Mouse (Mus musculus) left cerebral cortex, postnatal 36 days (tissue): ENCODE measurements around the gene Paxx. TPM values are rescaled to one million over a fixed set of nuclear protein-coding genes. Genes with fewer than 3 reads are reported as not detected.

Experiments used
- DNase-seq, 2 experiments: peaks; one replicate each; pipeline ENCODE4 v3.0.0; 2021 to 2022; ENCODE audit warnings: low spot score in 2 of 2, mixed read lengths in 1 of 2
- intact Hi-C: fragments of 180-260 bp; cut with DNase I; formaldehyde crosslinking; loops from one replicate; pipeline ENCODE4 v1.15.1; 2025
- total RNA-seq, 2 experiments: library from RNA; stranded (reverse); gene quantifications; 2 replicates each; pipeline ENCODE4 v1.2.3; 2021

The Paxx gene
- total RNA-seq, result 10 to 100 TPM; 72.8 to 75.8 TPM

- intact Hi-C loops, result loop anchor here (2.0 kb wide), 2 partner anchors 30 to 40 kb away; partner anchors contain the start of genes C8g and Fbxw5
- peak; percentile 95 to 96 for DNase-seq
These were observed at the start of gene Paxx for GRCm38 (mm10) chr2:25460551-25461309. Paxx (minus strand) TSS chr2:25461094.

DNA sequence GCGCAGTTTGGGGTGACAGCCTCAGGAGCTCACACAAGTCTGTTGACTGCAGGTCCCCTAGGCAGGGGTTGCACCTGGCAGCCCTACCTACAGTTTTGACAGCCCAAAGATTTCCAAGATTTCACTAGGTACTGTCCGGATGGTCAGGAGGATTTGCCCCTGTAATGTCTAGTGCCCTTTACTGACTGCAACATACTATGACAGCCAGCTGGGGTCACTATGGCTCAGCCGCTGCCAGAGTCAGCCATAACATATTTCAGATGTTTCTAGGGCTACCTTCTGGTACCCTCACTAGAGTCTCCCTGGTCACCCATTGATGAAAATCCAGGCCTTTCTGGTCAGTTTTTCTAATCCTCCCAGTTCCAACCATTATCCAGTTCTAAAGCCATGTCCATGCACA is 49.0 kb upstream of the Paxx start:
- intact Hi-C loops, result no loop called here
- no peak for DNase-seq

DNA sequence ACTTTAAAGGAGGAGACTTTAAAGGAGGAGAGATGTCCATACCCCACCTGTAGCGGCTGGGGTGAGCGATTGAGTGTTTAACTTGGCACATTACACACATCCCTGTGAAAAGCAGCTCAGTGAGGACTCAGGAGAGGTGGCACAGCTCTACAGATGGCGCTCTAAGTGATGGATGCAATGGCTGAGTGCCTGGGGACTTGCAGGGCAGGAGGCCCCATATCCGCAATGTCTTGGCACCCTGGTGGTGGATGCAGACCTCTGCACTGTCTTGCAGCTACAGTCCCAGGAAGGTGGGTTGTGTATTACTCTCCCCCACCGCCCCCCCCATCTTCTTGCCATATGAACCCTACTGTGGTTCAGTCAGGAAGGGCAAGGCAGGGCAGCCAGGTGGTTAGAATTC is 46.1 kb upstream of the Paxx start:
- intact Hi-C loops, result no loop called here
- DNase-seq, result no peak

- intact Hi-C loops, result no loop called here
- no peak for DNase-seq
These were observed 45.0 kb upstream of the Paxx start for GRCm38 (mm10) chr2:25505860-25506259.

DNA sequence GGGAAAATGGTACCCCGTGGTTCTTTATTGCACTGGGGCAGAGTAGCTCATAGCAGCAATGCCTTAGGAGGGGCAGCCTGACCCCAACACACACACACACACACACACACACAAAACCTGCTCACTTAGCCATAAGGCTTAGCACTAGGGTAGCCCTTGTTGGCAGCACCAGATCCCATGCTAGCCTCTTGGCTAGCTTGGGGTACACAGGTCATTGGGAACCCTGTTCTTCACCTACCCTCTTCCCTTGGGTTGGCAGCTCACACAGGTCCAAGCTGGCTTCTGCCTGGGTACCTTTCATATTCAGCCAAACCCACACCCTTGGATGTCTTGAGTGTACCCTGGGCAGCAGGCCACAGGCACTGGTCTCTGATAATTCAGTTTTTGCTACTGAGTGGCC is 44.1 kb upstream of the Paxx start:
- DNase-seq, result no peak
- intact Hi-C loops, result no loop called here

DNA sequence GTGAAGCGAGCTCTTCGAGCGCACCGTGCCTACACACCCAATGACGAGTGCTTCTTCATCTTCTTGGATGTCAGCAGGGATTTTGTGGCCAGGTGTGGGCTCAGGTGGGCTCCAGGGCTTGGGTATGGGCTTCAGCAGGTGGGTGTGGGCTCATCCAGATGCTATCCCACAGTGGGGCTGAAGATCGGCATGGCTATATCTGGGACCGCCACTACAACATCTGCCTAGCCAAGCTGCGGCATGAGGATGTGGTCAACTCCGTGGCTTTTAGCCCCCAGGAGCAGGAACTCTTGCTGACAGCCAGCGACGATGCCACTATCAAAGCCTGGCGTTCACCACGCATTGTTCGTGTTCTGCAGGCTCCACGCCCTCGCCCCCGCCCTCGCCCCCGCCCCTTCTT is 43.6 kb upstream of the Paxx start:
- intact Hi-C loops, result no loop called here

GRCm38 (mm10) chr2:25502726-25503125 is 41.8 kb upstream of the Paxx start:
- intact Hi-C loops, result no loop called here
- no peak for DNase-seq

More for the DNA sequence above, 43.6 kb upstream of the Paxx start:
- DNase-seq, result no peak

- intact Hi-C loops, result loop anchor here (2.0 kb wide), 1 partner anchor 41 kb away; the partner anchor contains the start of gene Paxx
- DNase-seq, result no peak
These were observed 40.9 kb upstream of the Paxx start, which contains the start of gene C8g for GRCm38 (mm10) chr2:25501593-25502486. C8g (minus strand) TSS chr2:25501719.

DNA sequence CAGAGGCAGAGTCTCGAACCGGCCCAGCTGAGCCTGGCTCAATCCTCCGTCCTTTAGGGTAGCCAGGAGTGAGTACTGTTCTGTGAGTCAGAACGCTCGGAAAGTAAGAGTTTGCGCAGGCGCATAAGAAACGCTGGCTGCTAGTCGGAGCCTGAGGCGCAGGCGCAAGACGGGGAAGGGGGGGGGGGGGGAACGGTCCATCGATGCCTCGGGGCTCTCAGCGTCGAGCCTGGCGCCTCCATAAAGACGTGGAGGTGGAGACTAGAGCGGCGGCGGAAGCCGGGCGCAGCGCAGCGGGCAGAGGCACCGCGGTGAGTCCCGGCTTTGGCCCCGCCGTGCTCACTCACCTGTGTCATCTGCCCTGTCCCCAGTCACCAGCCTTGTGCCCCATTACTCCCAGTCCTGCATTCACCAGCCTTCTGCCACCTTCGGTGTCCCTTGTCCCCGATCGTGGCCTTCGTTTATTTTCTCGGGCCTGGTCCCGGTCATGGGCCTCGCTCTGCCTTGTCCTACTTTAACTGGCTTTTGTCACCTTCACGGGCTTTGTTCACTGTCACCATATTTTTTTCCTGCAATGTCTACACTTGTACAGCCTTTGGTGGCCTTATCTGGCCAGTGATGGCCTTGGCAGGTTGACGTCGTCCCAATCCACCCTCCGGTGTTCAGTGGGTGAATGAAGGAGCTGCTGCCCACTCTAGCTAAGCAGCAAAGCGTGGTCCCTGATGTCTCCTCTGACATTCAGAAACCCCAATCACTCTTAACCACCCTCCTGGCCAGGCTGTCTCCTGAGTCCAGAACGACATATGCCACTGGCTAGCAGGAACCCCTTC is 39.9 kb upstream of the Paxx start, which contains the start of gene Fbxw5:
Gene Fbxw5 (plus strand): TSS at position 175 of the 830 bp plus-strand sequence.
- DNase-seq, result peak; percentile 78 to 83
- intact Hi-C loops, result loop anchor here (2.0 kb wide), 1 partner anchor 40 kb away; the partner anchor contains the start of gene Paxx

- intact Hi-C loops, result loop anchor here (2.0 kb wide), 1 partner anchor 39 kb away; the partner anchor contains the start of gene Paxx
- no peak for DNase-seq
These were observed 39.2 kb upstream of the Paxx start for GRCm38 (mm10) chr2:25500071-25500575.

- DNase-seq, result no peak
- intact Hi-C loops, result loop anchor here (10.0 kb wide), 1 partner anchor 74 kb away; the partner anchor contains the start of genes Abca2 and Fut7
These were observed 38.0 kb upstream of the Paxx start for GRCm38 (mm10) chr2:25498622-25499478.

GRCm38 (mm10) chr2:25497846-25498575 is 37.1 kb upstream of the Paxx start:
- no peak for DNase-seq
- intact Hi-C loops, result loop anchor here (10.0 kb wide), 1 partner anchor 73 kb away; the partner anchor contains the start of genes Abca2 and Fut7

DNA sequence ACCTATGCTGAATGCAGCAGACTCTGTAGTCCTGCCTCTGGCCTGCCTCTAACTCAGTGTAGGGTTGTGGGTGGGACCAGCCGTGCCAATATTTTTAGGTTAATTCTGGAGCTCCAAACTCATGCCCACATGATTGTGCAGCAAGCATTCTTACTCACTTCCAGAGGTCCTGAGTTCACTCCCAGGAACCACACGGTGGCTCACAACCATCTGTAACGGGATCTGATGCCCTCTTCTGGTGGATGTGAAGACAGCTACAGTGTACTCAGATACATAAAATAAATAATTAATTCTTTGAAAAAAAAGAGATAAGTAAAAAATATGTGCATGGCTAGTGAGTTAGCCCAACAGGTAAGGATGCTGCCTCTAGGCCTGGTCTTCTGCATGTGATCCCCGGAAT is 35.6 kb upstream of the Paxx start:
- DNase-seq, result no peak
- intact Hi-C loops, result loop anchor here (10.0 kb wide), 1 partner anchor 72 kb away; the partner anchor contains the start of genes Abca2 and Fut7

DNA sequence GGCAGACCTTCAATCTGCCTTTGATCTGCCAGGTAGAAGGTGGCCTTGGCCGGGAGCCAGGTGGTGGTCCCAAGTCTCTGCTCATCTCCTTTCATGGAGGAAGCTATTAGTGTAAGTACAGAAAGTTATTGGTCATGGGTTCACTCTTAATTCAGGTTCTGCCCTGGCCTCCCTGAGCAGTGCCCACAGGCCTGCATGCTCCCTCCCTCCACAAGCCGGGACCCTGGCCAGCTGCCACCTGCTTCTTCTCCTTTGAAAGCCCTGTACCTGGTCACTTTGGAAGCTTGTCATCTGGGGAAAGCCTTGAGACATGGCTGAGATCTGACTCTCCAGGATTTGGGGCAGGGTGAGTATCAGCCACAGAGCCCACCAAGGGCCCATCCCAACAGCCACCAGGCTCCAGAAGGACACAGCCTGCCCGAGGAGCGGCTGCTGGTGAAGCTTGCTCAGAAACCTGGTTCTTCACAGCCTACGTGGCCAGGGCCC is 32.6 kb upstream of the Paxx start, which contains the start of gene Lcn12:
Gene Lcn12 (minus strand): TSS at position 436 of the 486 bp plus-strand sequence.
- intact Hi-C loops, result loop anchor here (10.0 kb wide), 1 partner anchor 69 kb away; the partner anchor contains the start of genes Abca2 and Fut7
- no peak for DNase-seq

GRCm38 (mm10) chr2:25492988-25493387 is 32.1 kb upstream of the Paxx start:
- DNase-seq, result no peak
- intact Hi-C loops, result loop anchor here (10.0 kb wide), 1 partner anchor 68 kb away; the partner anchor contains the start of genes Abca2 and Fut7

- intact Hi-C loops, result no loop called here
- no peak for DNase-seq
These were observed 27.8 kb upstream of the Paxx start for GRCm38 (mm10) chr2:25488671-25489068.
